Mouse (Mus musculus): Measurements from ENCODE around the gene Ddo.
A peak's percentile ranks its signal among the peaks of the same experiment; 100 is the strongest.

Ddo gene

DNA sequence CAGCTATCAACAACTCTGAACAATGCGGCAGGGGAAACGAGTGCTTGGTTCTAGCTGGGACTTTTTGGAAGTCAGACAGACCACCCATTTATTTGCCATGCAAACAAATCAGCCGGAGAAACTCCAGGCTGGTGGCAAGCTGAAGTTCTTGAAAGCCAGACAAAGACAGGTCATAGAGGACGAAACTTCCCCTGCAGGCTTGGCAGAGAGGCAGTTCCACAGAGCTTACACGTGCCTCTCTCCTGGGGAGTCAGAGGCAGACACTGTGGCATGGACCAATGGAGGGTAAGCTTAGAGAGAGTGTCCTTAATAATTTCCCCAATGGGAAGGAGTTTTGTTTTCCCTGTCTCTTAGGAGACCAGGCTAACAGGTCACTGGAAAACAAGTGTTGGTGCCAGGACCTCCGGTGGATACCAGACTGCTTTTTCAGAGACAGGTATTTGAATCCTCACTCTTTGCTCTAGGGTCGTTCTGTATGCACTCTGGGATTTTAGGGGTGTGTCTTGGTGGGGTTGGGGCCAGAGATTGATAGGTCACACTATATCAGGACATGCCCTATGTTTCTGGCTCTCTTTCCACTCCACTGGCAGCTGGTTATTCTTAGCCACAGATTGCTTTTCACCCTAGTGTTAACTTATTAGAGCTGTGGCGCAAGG, at the start of gene Ddo:
Gene Ddo, plus strand, starts transcription at position 356 of the 656 bp plus-strand sequence.
- DNase-seq (ENCODE audit: low read depth in 2 of 2, low spot score in 2 of 2) = no peak

- peak in 1 of 2 experiments; percentile 12 for DNase-seq (ENCODE audit: low read depth in 2 of 2, low spot score in 2 of 2)
Observed at GRCm38 (mm10) chr10:40583584-40584255, 46.1 kb upstream of the Ddo start.

DNA sequence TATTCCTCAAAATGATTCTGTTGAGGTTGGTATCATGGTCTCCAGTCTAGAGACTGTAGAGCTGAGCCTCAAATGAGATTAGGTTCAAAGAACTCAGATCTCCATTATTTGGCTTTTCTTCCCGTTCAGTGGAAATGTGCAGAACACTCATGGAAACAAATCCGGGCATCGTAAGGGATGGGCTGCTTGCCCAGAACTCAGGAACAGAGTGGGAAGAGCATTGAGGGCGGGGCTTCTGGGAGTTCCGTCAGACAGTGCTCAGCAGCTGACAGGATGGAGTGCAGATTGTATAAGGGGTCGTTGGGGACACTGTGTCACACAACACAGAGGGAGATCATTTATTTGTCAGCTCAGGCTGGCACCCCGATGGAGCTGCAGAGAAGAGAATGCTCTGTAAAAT, 37.6 kb upstream of the Ddo start:
- no peak for DNase-seq (ENCODE audit: low read depth in 2 of 2, low spot score in 2 of 2)

GRCm38 (mm10) chr10:40597177-40597576, 32.6 kb upstream of the Ddo start:
- no peak for DNase-seq (ENCODE audit: low read depth in 2 of 2, low spot score in 2 of 2)

GRCm38 (mm10) chr10:40604706-40605394, 25.0 kb upstream of the Ddo start:
- no peak for DNase-seq (ENCODE audit: low read depth in 2 of 2, low spot score in 2 of 2)

GRCm38 (mm10) chr10:40617973-40618372, 11.8 kb upstream of the Ddo start:
- no peak for DNase-seq (ENCODE audit: low read depth in 2 of 2, low spot score in 2 of 2)

GRCm38 (mm10) chr10:40619760-40620159, 10.1 kb upstream of the Ddo start:
- DNase-seq (ENCODE audit: low read depth in 2 of 2, low spot score in 2 of 2) = no peak

DNA sequence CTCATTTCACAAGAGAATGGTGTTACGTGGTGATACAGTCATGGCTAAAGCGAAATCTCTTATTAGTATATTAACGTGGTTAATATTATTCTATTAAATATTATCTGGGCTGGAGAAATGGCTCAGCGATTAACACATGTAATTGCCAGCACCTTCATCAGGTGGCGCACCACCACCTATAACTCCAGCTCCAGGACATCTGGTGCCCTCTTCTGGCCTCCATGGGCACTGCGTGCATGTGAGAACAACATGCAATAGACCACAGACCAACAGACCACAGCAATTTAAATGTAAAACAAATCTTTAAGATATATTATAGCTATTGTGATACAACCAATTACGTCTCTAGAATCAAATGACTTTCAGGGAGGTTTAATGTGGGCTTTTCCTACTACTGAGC, 671 bp upstream of the Ddo start:
- peak in 1 of 2 experiments; percentile 31 for DNase-seq (ENCODE audit: low read depth in 2 of 2, low spot score in 2 of 2)

GRCm38 (mm10) chr10:40630457-40630856, 646 bp downstream of the Ddo start:
- no peak for DNase-seq (ENCODE audit: low read depth in 2 of 2, low spot score in 2 of 2)

DNA sequence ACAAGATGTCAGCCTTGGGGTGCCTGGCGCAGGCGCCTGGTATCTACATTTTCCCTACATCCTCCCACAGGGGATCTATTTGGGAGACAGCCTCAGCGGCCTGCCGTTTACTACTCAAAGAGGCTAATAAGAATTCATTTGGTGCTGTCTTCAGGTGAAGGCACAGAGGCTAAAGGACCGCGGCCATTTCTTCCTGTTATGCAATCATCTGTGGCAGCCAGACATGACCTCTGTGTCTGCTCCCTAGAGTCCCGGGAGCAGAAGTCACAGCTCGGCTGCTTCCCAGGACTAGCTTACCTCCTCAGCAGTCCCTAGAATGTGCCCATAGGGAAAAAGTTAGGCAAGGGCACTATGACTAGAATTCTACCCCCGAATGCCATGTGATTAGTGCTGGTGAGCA, 1.1 kb downstream of the Ddo start:
- no peak for DNase-seq (ENCODE audit: low read depth in 2 of 2, low spot score in 2 of 2)

DNA sequence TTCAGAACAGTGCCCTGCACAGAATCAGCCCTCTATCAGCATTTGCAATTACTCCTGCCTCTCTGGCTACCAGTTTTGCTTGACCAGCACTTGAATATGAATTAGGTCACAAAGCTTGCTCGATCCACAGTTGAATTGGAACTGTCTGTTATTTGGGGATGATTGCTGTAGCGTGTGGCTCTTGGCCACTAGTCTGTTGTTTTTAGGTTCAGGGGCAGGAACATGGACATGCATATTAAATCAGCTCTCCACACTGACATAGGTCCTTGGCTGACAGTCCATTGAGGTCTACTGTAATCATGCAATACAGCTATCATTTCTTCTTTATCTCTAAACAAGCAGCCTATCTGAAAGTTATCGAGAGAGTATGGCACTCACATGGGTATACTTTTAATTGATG, 2.3 kb downstream of the Ddo start:
- DNase-seq (ENCODE audit: low read depth in 2 of 2, low spot score in 2 of 2) = no peak

DNA sequence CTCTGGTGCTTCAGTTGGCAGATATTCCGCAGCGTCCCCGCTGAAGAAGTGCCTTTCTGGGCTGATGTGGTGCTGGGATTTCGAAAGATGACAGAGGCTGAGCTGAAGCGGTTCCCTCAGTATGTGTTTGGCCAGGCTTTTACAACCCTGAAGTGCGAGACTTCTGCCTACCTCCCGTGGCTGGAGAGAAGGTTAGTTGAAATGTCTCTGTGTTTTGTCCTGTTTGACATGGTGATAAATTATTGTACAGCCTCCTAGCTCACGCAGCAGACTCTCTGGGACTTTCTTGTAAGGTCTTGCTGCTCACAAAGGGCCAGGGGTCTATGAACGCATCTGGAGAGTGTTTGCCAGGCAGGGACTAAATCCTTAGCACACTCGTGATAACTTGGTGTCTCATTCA, 7.5 kb downstream of the Ddo start:
- no peak for DNase-seq (ENCODE audit: low read depth in 2 of 2, low spot score in 2 of 2)

DNA sequence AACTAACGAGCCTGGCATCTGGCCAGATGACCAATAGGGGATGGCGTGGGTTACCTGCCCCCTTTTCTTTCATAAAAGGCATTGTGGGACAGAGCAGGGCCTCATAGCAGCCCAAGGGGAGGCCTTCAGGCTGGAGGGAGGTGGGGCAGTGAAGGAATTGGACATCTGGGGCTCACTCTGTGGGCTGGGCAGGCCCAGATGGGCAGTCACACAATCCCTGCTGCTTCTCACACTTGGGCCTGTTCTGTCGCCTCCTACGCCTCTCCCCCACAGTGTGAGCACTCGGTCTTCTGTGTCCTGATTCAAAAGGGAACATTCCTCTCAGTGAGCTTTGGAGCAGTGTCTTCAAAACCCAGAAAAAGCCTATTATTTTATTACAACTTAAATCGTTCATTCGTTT, 8.5 kb downstream of the Ddo start:
- DNase-seq (ENCODE audit: low read depth in 2 of 2, low spot score in 2 of 2) = no peak

- DNase-seq (ENCODE audit: low read depth in 2 of 2, low spot score in 2 of 2) = no peak
Observed at GRCm38 (mm10) chr10:40638823-40639819, 9.3 kb downstream of the Ddo start.

GRCm38 (mm10) chr10:40640406-40640805, 10.6 kb downstream of the Ddo start:
- no peak for DNase-seq (ENCODE audit: low read depth in 2 of 2, low spot score in 2 of 2)

- no peak for DNase-seq (ENCODE audit: low read depth in 2 of 2, low spot score in 2 of 2)
Observed at GRCm38 (mm10) chr10:40641901-40642300, 12.1 kb downstream of the Ddo start.

- DNase-seq (ENCODE audit: low read depth in 2 of 2, low spot score in 2 of 2) = no peak
Observed at GRCm38 (mm10) chr10:40643126-40643525, 13.3 kb downstream of the Ddo start.

GRCm38 (mm10) chr10:40644456-40644855, 14.6 kb downstream of the Ddo start:
- no peak for DNase-seq (ENCODE audit: low read depth in 2 of 2, low spot score in 2 of 2)

- DNase-seq (ENCODE audit: low read depth in 2 of 2, low spot score in 2 of 2) = no peak
Observed at GRCm38 (mm10) chr10:40645346-40645745, 15.5 kb downstream of the Ddo start.

GRCm38 (mm10) chr10:40648776-40649175, 19.0 kb downstream of the Ddo start:
- no peak for DNase-seq (ENCODE audit: low read depth in 2 of 2, low spot score in 2 of 2)

DNA sequence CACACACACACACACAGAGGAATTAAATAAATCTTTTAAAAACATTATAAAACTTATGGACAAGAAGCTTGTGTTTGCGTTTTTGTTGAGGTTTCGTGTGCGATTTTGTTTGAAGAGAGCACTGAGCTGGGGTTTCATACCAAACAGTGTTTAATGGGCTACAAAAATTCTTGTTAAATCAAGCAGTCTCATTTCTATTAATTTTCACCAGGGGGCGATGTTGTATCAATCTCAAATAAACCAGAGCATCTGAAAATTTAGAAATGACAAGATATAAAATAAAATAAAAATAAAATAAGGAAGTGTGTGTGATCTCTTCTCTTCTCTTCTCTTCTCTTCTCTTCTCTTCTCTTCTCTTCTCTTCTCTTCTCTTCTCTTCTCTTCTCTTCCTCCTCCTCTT, 19.8 kb downstream of the Ddo start:
- DNase-seq (ENCODE audit: low read depth in 2 of 2, low spot score in 2 of 2) = no peak

Data from CD8-positive naive resting alpha-beta T cell, adult 2 months (primary cell).